Mouse (Mus musculus): ENCODE measurements at regions not wholly inside any gene's neighbourhood (a gene's known extent, or its start where the extent isn't known, plus 50 kb on each side); places are given as distances from the start of the nearest gene placed in this dataset.

DNA sequence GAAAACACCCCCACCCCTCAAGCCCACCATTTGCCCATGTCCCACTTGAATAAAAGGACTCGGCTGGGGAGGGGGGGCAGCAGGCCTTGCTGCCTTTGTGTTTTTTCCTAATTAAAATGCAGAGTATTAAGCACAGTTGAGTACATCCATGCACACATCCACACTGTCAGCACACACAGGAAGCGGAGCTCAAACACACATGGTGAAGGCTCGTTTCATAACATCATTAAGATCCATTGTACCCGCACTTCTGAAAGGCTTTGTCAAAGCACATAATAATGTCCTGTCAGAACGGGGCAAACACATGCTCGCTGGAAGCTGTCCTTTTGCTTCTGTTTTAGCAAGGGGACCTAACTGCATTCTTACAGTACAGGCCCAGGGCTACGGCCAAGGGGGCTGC is 75.3 kb upstream of the Arhgap21 start:
- no peak for DNase-seq

DNA sequence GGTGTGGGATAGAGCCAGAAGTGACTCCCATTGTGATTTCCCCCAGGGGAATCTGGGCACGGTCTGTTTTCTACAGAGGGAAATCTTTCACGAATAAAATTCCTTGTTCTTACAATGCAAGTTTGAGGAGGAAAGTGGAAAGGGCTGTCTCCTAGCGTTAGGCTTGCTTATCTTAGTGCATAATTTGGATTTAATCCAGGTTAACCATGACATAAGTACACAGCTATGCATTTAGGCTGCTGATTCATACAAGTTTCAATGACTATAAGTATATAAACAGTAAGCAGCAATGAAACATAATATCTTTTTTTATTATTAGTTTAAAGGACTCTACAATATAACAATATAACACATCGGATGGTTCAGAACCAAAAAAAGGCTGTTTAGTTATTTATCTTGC is 74.6 kb upstream of the Arhgap21 start:
- no peak for DNase-seq

DNA sequence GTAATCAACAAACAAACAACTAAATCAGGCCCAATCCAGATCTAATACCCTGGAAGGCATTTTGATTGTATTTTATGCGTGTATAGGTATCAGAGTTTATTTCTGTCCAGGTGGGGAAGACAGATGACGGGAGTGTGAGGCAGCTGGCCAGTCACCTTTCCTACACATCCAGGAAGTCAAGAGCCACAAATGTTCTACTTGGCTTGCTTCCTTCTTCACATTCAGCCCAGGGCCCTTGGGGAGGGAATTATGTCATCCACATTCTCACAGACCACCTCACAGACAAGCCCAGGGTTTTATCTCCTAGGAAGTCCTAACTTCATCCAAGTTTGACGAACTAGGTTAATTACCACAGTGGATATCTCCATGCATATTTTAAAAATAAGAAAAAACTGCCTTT is 68.9 kb upstream of the Arhgap21 start:
- DNase-seq = no peak

GRCm38 (mm10) chr2:21037181-21037580 is 68.5 kb upstream of the Arhgap21 start:
- DNase-seq = no peak

DNA sequence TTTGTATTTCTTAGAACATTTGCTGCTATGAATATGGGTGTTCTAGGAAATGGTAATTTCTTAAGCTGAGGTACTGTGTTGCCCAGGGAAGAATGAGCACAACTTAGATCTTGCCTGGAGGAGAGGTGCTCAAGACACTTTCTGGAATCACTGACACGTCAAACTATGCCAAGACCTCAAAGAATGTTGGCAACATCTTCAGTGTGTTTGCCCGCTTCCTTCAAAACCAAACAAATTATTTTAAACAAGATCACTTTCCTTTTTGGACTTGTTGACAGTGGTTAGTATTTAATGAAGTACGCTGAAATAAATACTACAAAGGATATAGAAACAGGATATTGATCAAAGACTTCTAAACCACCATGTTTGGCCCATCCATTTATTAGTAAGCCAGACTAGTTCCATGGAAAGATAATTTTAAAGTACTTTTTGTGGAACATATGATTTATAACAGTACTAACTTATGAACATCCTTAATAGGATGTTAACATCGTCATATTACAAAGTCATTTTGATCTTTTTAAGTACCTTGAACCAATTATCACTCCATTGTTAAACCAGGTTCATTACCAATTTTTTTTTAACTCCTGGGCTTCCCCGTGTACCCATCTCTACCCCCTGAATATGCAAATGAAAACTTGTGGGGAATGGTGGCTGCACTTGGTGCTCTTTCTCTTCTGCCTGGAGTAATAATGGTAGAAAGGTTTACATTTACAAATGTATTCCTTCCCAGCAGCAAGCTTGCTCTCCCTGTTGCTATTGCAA is 67.4 kb upstream of the Arhgap21 start:
- DNase-seq = peak in 1 of 2 experiments; percentile 23

- no peak for DNase-seq
These were observed 66.0 kb upstream of the Arhgap21 start for GRCm38 (mm10) chr2:21034651-21035050.

DNA sequence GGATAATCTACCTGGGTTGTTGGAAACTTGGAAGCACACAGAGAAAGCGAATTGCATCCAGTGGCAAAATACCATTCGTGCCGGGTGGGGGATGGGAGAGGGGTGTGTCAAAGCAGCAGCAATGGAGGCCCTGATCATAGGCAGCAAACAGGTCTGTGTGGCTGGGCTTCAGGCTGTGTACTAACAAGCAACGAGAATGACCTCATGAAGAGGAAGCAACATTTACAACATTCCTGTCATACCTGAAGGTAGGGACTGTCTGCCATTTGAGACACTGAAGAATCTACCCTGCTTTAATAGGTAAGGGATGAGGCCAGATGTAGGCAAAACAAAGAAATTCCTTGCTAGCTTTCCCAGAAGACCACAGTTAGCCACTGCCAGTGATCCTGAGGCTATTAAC is 62.0 kb upstream of the Arhgap21 start:
- DNase-seq = no peak

DNA sequence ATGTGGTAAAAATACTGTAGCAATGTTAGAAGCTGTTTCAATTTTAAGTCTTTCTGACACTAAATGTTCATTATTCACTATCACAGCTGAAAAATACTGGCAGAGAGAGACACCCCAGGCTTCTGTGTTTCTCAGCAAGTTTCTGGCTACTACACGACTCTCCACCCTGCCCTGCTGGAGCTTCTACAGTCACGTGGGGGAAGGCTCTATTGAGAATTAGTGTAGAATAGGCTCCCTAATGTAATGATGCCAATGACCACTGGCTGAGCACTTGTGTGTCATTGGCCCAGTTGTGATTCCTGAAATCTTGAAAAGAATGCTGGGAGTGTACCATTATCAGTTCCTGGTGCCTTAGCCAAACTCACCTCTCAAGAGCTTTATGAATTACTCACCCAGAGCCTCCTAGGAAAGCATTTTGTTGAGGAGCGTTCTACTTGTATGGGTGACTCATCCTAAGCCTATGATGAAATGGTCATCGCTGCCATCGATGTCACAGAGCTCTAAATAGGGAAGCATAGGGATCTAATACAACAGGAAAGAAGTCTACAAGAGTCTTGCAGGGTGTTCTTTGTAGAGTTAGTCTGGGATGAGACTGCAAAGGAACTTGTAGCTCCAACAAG is 60.8 kb upstream of the Arhgap21 start:
- no peak for DNase-seq

GRCm38 (mm10) chr2:21028605-21029004 is 59.9 kb upstream of the Arhgap21 start:
- DNase-seq = no peak

- DNase-seq = no peak
These were observed 49.9 kb upstream of the Arhgap21 start for GRCm38 (mm10) chr2:21018535-21018934.
